Mouse (Mus musculus) embryonic facial prominence, embryonic 14.5 days (tissue): ENCODE data around the gene Mon2. TPM values are rescaled to one million over a fixed set of nuclear protein-coding genes. Genes with fewer than 3 reads are reported as not detected.

Source experiments
- ATAC-seq: fragments of 200-750 bp; cut with Nextera tagmentation; 2 replicates; pipeline ENCODE4 v1.8.0; 2017; ENCODE audit warnings: low read depth, moderate number of reproducible peaks, moderate TSS enrichment
- DNase-seq: peaks from one replicate; pipeline ENCODE4 v3.0.0-alpha.2; 2015; ENCODE audit warnings: low spot score
- H3K27ac ChIP-seq: fragments of 300-500 bp; sonication (generic); replicated peaks from 2 replicates; pipeline ENCODE4 v1.5.1; 2014; ENCODE audit warnings: low read depth, mild to moderate bottlenecking, low read length, moderate library complexity
- H3K27me3 ChIP-seq: fragments of 300-500 bp; sonication (generic); replicated peaks from 2 replicates; pipeline ENCODE4 v1.6.1; 2014; ENCODE audit warnings: low read length; ENCODE audit not compliant: control insufficient read depth, insufficient read depth
- H3K36me3 ChIP-seq: fragments of 300-500 bp; sonication (generic); 2 replicates; pipeline ENCODE4 v1.6.1; 2014; ENCODE audit warnings: low read length, mixed read lengths; ENCODE audit not compliant: control insufficient read depth, insufficient read depth
- H3K4me1 ChIP-seq: fragments of 300-500 bp; sonication (generic); 2 replicates; pipeline ENCODE4 v1.6.1; 2014; ENCODE audit warnings: antibody characterized with exemption, low read length; ENCODE audit not compliant: control insufficient read depth, insufficient read depth
- H3K4me2 ChIP-seq: fragments of 300-500 bp; sonication (generic); 2 replicates; pipeline ENCODE4 v1.6.1; 2014; ENCODE audit warnings: low read depth, mild to moderate bottlenecking, low read length, moderate library complexity, mixed read lengths
- H3K4me3 ChIP-seq: fragments of 300-500 bp; sonication (generic); 2 replicates; pipeline ENCODE4 v1.5.1; 2014; ENCODE audit warnings: low read depth, mild to moderate bottlenecking, low read length
- H3K9ac ChIP-seq: fragments of 300-500 bp; sonication (generic); 2 replicates; pipeline ENCODE4 v1.6.1; 2014; ENCODE audit warnings: low read depth, mild to moderate bottlenecking, low read length, moderate library complexity, mixed read lengths
- H3K9me3 ChIP-seq: fragments of 300-500 bp; sonication (generic); 2 replicates; pipeline ENCODE4 v1.6.1; 2016; ENCODE audit warnings: low read length; ENCODE audit not compliant: control insufficient read depth
- WGBS: fragments of 180-500 bp; shearing (Covaris S2); extraction: QIAGEN DNeasy Blood & Tissue Kit; methylation state at CpG from one replicate; pipeline ENCODE4 v1.1.7; 2014; 5-methylcytosine and 5-hydroxymethylcytosine counted together
- polyA plus RNA-seq: library from polyadenylated mRNA; unstranded; fragments of >200 nt; fragmentation: Nextera tagmentation; extraction: Ambion mirVana; gene quantifications from 2 replicates; pipeline ENCODE4 v1.2.1, GENCODE M21; 2014

Mon2 gene
- polyA plus RNA-seq: 44.5 and 48.3 TPM in 2 replicates

DNA sequence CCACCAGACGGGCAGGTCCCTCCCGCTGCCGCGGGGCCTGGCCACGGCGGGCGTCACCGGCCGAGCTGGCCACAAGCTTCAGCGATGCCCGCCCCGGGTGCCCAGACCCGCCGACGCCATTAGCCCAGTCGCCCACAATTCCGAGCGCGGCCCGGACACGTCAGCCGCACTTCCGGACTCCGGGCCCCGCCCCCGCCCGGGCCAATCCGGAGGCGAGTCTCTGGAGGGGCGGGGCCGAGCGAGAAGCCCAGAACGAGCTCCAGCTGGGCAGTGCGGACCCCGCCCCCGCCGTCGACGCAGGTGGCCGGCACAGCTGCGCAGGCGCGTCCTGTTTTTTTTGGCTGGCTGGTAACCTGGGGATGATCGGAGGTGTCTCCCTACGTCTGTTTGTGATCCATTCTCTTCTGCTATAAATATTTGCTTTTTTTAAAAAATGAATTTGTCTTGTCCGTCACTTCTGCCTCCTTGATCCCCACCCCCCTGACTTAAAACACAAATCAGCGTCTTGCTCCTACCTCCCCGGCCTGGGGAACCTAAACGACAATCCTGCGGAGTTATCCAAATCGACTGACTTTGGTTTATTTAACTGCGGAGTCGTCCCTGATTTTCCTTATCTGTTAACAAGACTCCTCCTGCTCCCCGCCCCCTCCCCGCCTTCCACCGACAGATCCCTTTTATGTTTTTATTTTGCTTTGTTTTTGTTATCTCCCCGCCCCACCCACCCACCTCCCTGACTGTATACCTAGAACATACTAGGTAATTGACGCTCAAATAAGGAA lies at the start of gene Mon2:
Mon2 (minus strand) TSS at position 261 of the 779 bp plus-strand sequence.
- Histone ChIP-seq H3K36me3 (peaks cover 10% of the 10 kb centered on the region; the same call in 1 of the 2 replicates), H3K27me3 (no peaks in the 10 kb centered on the region)
- peak; percentile 99 for ATAC-seq

DNA sequence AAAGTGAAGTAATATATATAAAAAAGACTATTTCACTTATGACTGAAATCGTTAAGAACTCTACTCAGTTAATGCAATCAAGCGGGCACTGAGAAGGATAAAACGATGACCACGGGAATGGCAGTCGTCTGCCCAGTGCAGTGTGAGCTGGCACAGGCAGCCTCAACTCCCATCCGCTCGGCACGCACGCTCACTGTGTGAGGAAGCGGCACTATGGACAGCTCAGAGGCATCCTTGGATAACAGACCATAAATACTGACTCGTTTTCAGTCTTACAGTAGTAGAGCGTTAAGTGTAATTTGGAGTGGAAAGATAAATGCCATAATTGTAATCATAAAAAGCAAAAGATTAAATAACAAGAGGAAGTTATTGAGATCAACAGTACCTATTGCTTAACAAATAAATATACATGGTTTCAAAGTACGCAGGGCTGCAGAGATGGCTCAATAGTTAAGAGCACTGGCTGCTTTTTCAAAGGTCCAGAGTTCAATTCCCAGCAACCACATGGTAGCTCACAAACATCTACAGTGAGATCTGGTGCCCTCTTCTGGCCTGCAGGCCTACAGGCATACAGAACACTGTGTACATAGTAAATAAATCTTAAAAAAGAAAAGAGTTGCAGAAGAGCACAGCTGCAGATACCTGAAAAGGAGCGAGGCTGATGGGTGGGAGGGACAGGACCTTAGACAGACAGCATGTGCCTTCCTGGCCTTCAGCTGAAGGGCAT lies 44.5 kb upstream of the Mon2 start:
- no peak overlapping the region for H3K9ac ChIP-seq
- H3K9me3 ChIP-seq: no peaks in the 10 kb centered on the region
- no peak overlapping the region for H3K4me2 ChIP-seq
- no peaks in the 10 kb centered on the region for H3K4me1 ChIP-seq
- no peak for DNase-seq
- no peaks in the 10 kb centered on the region for H3K27me3 ChIP-seq
- no peak for ATAC-seq
- 93% methylated on average over 14 of the region's 14 CpGs for WGBS
- H3K4me3 ChIP-seq: no peak overlapping the region
- H3K36me3 ChIP-seq: peaks cover 89% of the 10 kb centered on the region
- H3K27ac ChIP-seq: no peak overlapping the region

More for the DNA sequence above, at the start of gene Mon2:
- Histone ChIP-seq H3K4me3 (peak within 1 kb of the TSS; percentile 96), H3K4me1 (peaks cover 13% of the 10 kb centered on the region), H3K27ac (peak within 1 kb of the TSS; percentile 72), H3K9ac (peak within 1 kb of the TSS; percentile 98), H3K9me3 (no peaks in the 10 kb centered on the region), H3K4me2 (peak within 1 kb of the TSS; percentile 80)
- WGBS: under 1% methylated on average over 33 of the region's 58 CpGs
- DNase-seq: peak; percentile 98

DNA sequence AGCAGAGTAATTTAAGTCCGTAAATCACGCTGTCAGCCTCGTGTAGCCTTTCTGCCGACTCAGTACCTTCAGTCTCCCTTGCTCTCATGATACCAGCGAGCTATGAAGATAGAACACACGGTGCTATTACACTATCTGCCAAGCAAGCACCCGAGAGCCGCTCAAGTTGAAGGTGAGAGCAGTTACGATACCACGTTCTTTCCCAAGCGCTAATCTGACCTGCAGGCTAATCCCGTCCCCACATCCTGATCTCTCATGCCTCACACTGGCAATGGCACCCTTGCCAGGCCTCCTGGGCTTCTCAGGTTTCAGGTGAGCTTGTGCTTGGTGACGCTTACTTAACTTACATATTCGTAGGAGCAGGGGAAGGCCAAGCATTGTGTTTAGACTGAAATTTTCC lies 40.6 kb upstream of the Mon2 start:
- Histone ChIP-seq H3K4me1 (no peaks in the 10 kb centered on the region), H3K27me3 (no peaks in the 10 kb centered on the region), H3K27ac (no peak overlapping the region), H3K9me3 (no peaks in the 10 kb centered on the region), H3K9ac (no peak overlapping the region), H3K36me3 (peaks cover 87% of the 10 kb centered on the region), H3K4me3 (no peak overlapping the region), H3K4me2 (no peak overlapping the region)
- ATAC-seq (no peak; the same call in 1 of the 2 replicates), DNase-seq (peak; percentile 9)
- 79% methylated on average over 14 of the region's 14 CpGs for WGBS

GRCm38 (mm10) chr10:123113466-123113865 lies 37.2 kb upstream of the Mon2 start:
- ATAC-seq: no peak
- H3K4me2 ChIP-seq: no peak overlapping the region
- no peak overlapping the region for H3K27ac ChIP-seq
- H3K9ac ChIP-seq: no peak overlapping the region
- H3K27me3 ChIP-seq: no peaks in the 10 kb centered on the region
- no peak overlapping the region for H3K4me3 ChIP-seq
- WGBS: 94% methylated on average over 8 of the region's 8 CpGs
- no peaks in the 10 kb centered on the region for H3K4me1 ChIP-seq
- no peak for DNase-seq
- peaks cover 70% of the 10 kb centered on the region for H3K36me3 ChIP-seq
- H3K9me3 ChIP-seq: no peaks in the 10 kb centered on the region

GRCm38 (mm10) chr10:123112787-123113168 lies 36.5 kb upstream of the Mon2 start:
- WGBS: 91% methylated on average over 9 of the region's 9 CpGs

GRCm38 (mm10) chr10:123112056-123112786 lies 35.9 kb upstream of the Mon2 start:
- no peaks in the 10 kb centered on the region for H3K4me1 ChIP-seq
- DNase-seq (no peak), ATAC-seq (no peak)
- H3K9me3 ChIP-seq: no peaks in the 10 kb centered on the region
- WGBS: 86% methylated on average over 11 of the region's 11 CpGs
- no peak overlapping the region for H3K9ac ChIP-seq
- no peak overlapping the region for H3K4me2 ChIP-seq
- no peak overlapping the region for H3K27ac ChIP-seq
- peaks cover 57% of the 10 kb centered on the region for H3K36me3 ChIP-seq
- no peaks in the 10 kb centered on the region for H3K27me3 ChIP-seq
- no peak overlapping the region for H3K4me3 ChIP-seq

More at GRCm38 (mm10) chr10:123112787-123113168, 36.5 kb upstream of the Mon2 start:
- Histone ChIP-seq H3K9ac (no peak overlapping the region), H3K4me3 (no peak overlapping the region), H3K27ac (no peak overlapping the region), H3K4me2 (no peak overlapping the region), H3K36me3 (peaks cover 63% of the 10 kb centered on the region), H3K9me3 (no peaks in the 10 kb centered on the region), H3K27me3 (no peaks in the 10 kb centered on the region), H3K4me1 (no peaks in the 10 kb centered on the region)
- ATAC-seq (no peak), DNase-seq (no peak)

DNA sequence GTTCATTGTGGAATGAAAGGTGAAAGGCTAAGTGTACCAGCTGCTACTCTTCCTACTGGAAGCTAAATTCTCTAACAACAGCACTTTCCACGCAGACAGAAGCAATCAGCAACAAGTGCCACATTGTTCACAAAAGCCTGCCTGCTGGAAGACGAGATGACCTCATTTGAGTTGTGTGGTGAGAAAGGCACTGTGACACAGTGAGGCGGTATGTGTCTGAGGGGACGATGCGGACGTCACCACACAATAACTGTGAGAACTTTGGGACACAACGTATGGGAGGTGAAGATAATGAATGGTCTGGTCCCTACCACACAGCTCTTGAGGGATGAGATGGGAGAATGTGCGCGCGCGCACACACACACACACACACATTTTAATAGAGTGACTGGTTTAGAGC lies 34.2 kb upstream of the Mon2 start:
- Histone ChIP-seq H3K4me3 (no peak overlapping the region), H3K9ac (no peak overlapping the region), H3K27me3 (no peaks in the 10 kb centered on the region), H3K27ac (no peak overlapping the region), H3K36me3 (peaks cover 42% of the 10 kb centered on the region), H3K4me2 (no peak overlapping the region), H3K4me1 (no peaks in the 10 kb centered on the region), H3K9me3 (no peaks in the 10 kb centered on the region)
- peak; percentile 23 for DNase-seq
- ATAC-seq: peak; percentile 50; the same call in 1 of the 2 replicates
- 79% methylated on average over 11 of the region's 11 CpGs for WGBS

DNA sequence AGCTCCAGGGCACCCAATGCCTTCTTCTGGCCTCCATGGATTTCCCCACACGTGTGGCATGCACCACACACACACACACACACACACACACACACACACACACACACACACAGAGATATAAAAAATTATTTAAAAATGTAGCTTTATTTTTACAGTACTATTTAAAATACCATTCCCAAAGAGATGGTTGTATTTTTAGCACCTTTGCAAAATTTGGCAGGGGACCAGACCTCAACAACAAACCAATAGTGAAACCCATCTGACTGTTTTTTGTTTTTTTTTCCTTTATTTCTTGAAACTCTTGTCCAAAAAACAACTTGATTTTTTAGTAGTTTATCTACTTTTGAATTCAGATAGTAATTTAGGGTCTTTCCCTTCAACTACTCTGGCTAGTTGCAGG lies 32.2 kb upstream of the Mon2 start:
- Histone ChIP-seq H3K4me2 (no peak overlapping the region), H3K4me1 (no peaks in the 10 kb centered on the region), H3K9ac (no peak overlapping the region), H3K27me3 (no peaks in the 10 kb centered on the region), H3K27ac (no peak overlapping the region), H3K4me3 (no peak overlapping the region), H3K9me3 (no peaks in the 10 kb centered on the region), H3K36me3 (peaks cover 24% of the 10 kb centered on the region)
- ATAC-seq (no peak), DNase-seq (no peak)
- WGBS: 89% methylated on average over 1 of the region's 1 CpGs
